In the genomic region with DNA sequence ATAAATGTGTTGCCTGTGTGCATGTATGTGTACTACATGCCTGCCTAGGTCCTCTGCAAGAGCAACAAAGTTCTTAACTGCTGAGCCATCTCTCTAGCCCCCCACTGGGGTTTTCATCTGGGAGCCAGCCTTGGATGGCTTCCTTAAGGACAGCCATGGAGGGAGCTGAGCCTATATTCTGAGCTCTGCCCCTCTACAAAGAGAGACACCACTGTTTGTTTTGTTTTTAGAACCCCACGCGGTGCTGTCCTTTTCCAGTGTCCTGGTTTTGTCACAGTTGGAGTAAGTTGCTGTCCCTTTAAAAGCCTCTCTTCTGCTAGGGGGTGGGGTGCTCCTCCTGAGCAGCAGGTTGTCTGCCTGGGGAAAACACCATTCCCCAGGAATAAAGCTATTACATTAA, we compare ENCODE assay signal across 42 mouse cellular contexts. TPM values are rescaled to one million over a fixed set of nuclear protein-coding genes. Genes with fewer than 3 reads are reported as not detected.
"Had no signal": no experiment of that assay in that cellular context is flagged by ENCODE, and none has a peak within 500 bp of the region (broad histone marks: within the 10 kb centered on the region; RNA-seq: fewer than 3 reads in every experiment).

No protein-coding gene starts in this region.

- H3K4me1 ChIP-seq: limb, embryonic 10.5 days; limb, embryonic 12.5 days; limb, embryonic 13.5 days; limb, embryonic 15.5 days; lung, embryonic 15.5 days; midbrain, embryonic 12.5 days; midbrain, embryonic 15.5 days; neural tube, embryonic 12.5 days had no signal

- H3K27ac ChIP-seq: limb, embryonic 10.5 days; limb, embryonic 12.5 days; limb, embryonic 13.5 days; limb, embryonic 15.5 days; liver, embryonic 12.5 days; liver, embryonic 13.5 days; liver, embryonic 14.5 days; liver, embryonic 15.5 days; lung, embryonic 15.5 days; macrophage; midbrain, embryonic 10.5 days; midbrain, embryonic 12.5 days; midbrain, embryonic 13.5 days; midbrain, embryonic 15.5 days; neural tube, embryonic 12.5 days had no signal

- H3K36me3 ChIP-seq: limb, embryonic 10.5 days; limb, embryonic 12.5 days; limb, embryonic 13.5 days; limb, embryonic 15.5 days; liver, embryonic 12.5 days; liver, embryonic 13.5 days; liver, embryonic 15.5 days; lung, embryonic 15.5 days; midbrain, embryonic 10.5 days; midbrain, embryonic 12.5 days; midbrain, embryonic 13.5 days; midbrain, embryonic 15.5 days; neural tube, embryonic 12.5 days had no signal

- H3K9me3 ChIP-seq: limb, embryonic 10.5 days; limb, embryonic 15.5 days; liver, embryonic 12.5 days; liver, embryonic 13.5 days; liver, embryonic 15.5 days; midbrain, embryonic 15.5 days had no signal

- H3K27me3 ChIP-seq: limb, embryonic 12.5 days; limb, embryonic 13.5 days; limb, embryonic 15.5 days; lung, embryonic 15.5 days; midbrain, embryonic 12.5 days; midbrain, embryonic 13.5 days; midbrain, embryonic 15.5 days; neural tube, embryonic 12.5 days had no signal

- DNase-seq: left cerebral cortex, postnatal 4 days; liver; liver, embryonic 13.5 days; liver, postnatal 0 days; lung, adult 18-20 months; lung, adult 2 months; lung, embryonic 14.5 days; lung, postnatal 10 days; lung, postnatal 14 days; lung, postnatal 36 days; lung, postnatal 4 days; midbrain, embryonic 14.5 days had no signal

- H3K4me3 ChIP-seq: limb, embryonic 10.5 days; limb, embryonic 12.5 days; limb, embryonic 13.5 days; limb, embryonic 15.5 days; liver, embryonic 12.5 days; liver, embryonic 13.5 days; liver, embryonic 15.5 days; lung, embryonic 15.5 days; megakaryocyte, embryonic 14.5 days; midbrain, embryonic 10.5 days; midbrain, embryonic 12.5 days; midbrain, embryonic 13.5 days; midbrain, embryonic 15.5 days; myocyte; neural tube, embryonic 12.5 days had no signal

RNA-seq across cellular contexts. Expression of a gene that starts 27.7 kb away (rescaled TPM):
- total RNA-seq: left cerebral cortex, postnatal 4 days; liver, adult 2 months; megakaryocyte progenitor cell, adult 5-6 weeks; megakaryocyte, adult 5-6 weeks; megakaryocyte-erythroid progenitor cell, adult 5-6 weeks; midbrain, postnatal 0 days; monocyte, adult 5-6 weeks had no signal
- polyA plus RNA-seq: limb, embryonic 10.5 days; limb, embryonic 11.5 days; limb, embryonic 12.5 days; limb, embryonic 13.5 days; limb, embryonic 15.5 days; liver, adult 2 months; liver, embryonic 11.5 days; liver, embryonic 12.5 days; liver, embryonic 13.5 days; liver, embryonic 15.5 days; liver, embryonic 16.5 days; liver, postnatal 0 days; lung, adult 2 months; lung, embryonic 14.5 days; lung, embryonic 15.5 days; lung, embryonic 16.5 days; lung, postnatal 0 days; macrophage; midbrain, embryonic 10.5 days; midbrain, embryonic 11.5 days; midbrain, embryonic 12.5 days; midbrain, embryonic 13.5 days; midbrain, embryonic 14.5 days; midbrain, embryonic 15.5 days; midbrain, embryonic 16.5 days; midbrain, postnatal 0 days; neural tube, embryonic 11.5 days; neural tube, embryonic 12.5 days had no signal
